In the genomic region with DNA sequence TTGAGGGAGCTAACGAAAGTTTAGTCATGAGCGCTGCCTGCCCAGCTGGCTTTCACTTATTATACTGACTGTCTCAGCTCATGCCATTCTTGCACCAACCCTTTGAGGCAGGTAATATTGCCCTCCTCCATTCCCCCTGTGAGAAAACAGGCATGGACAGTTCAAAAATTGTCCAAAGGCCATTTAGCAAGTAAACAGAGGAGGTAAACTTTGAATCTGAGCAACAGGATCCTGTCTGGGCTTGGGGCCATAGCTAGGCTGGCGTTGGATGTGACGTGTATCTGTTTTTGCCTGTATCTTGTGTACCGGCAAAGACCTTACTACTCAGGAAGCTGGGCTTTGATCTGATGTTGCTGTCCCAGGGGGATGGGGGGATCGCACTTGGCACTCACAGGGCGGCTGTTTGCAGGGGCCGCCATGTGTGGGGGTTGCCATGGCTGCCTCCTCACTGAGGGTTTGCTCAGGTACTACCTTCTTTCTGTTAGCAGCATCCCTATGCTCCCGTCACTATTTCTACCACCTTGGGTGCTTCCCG, we compare ENCODE assay signal across 17 mouse cellular contexts. TPM values are rescaled to one million over a fixed set of nuclear protein-coding genes. Genes with fewer than 3 reads are reported as not detected.
A peak's percentile ranks its signal among the peaks of the same experiment; 100 is the strongest.
DNase-seq lines count a peak whose midpoint lies in the region; ATAC-seq lines count a peak whose summit lies in the region.
"Had no signal": no experiment of that assay in that cellular context is flagged by ENCODE, and none has a peak within 500 bp of the region (broad histone marks: within the 10 kb centered on the region; RNA-seq: fewer than 3 reads in every experiment).

No protein-coding gene starts in this region.

- H3K27ac ChIP-seq in heart, embryonic 11.5 days (ENCODE audit: low read depth, low read length), result no peak overlapping the region
- H3K27ac ChIP-seq: forebrain, embryonic 13.5 days; hindbrain, embryonic 10.5 days; limb, embryonic 10.5 days; liver, embryonic 15.5 days had no signal

- peak; percentile 61 for DNase-seq in heart, adult 8-10 months (ENCODE audit: low spot score)
- peak; percentile 30 for DNase-seq in lung, postnatal 10 days
- no peak for DNase-seq in lung, adult 18-20 months
- DNase-seq in kidney, adult 8-10 months, result peak; percentile 1 to 15
- DNase-seq in kidney, postnatal 4 days, result peak; percentile 14 to 34
- no peak for DNase-seq in cerebellum, adult 11 months
- DNase-seq: cerebellum, postnatal 10 days; embryo, embryonic 11 days; retina, postnatal 1 day; thymus, postnatal 25 days had no signal

- H3K4me2 ChIP-seq in heart, embryonic 11.5 days, result no peak overlapping the region
- H3K4me2 ChIP-seq: forebrain, embryonic 13.5 days; liver, embryonic 15.5 days had no signal

- ATAC-seq in heart, embryonic 11.5 days (replicated peaks; ENCODE audit: insufficient number of reproducible peaks, low FRiP score, low TSS enrichment), result no peak
- ATAC-seq: forebrain, embryonic 13.5 days; midbrain, embryonic 16.5 days had no signal

- peaks cover 16% of the 10 kb centered on the region for H3K4me1 ChIP-seq in heart, embryonic 11.5 days (ENCODE audit: control insufficient read depth, insufficient read depth, low read length)
- H3K4me1 ChIP-seq: limb, embryonic 10.5 days; liver, embryonic 15.5 days had no signal

- H3K9ac ChIP-seq in heart, embryonic 11.5 days (ENCODE audit: low read depth, low read length), result no peak overlapping the region
- H3K9ac ChIP-seq: forebrain, embryonic 13.5 days; liver, embryonic 15.5 days had no signal

- H3K9me3 ChIP-seq in heart, embryonic 11.5 days (replicated peaks; ENCODE audit: control insufficient read depth, low read length), result no peaks in the 10 kb centered on the region
- H3K9me3 ChIP-seq: forebrain, embryonic 13.5 days; hindbrain, embryonic 10.5 days; limb, embryonic 10.5 days; liver, embryonic 15.5 days; megakaryocyte, embryonic 14.5 days had no signal

- H3K36me3 ChIP-seq in heart, embryonic 11.5 days (ENCODE audit: control insufficient read depth, insufficient read depth, low read length), result no peaks in the 10 kb centered on the region
- H3K36me3 ChIP-seq: hindbrain, embryonic 10.5 days; limb, embryonic 10.5 days; liver, embryonic 15.5 days had no signal

- no peaks in the 10 kb centered on the region for H3K27me3 ChIP-seq in heart, embryonic 11.5 days (ENCODE audit: control insufficient read depth, insufficient read depth, low read length)
- H3K27me3 ChIP-seq: forebrain, embryonic 13.5 days; liver, embryonic 15.5 days had no signal

- H3K4me3 ChIP-seq in heart, embryonic 11.5 days (ENCODE audit: low read depth, low read length), result no peak overlapping the region
- H3K4me3 ChIP-seq: forebrain, embryonic 13.5 days; hindbrain, embryonic 10.5 days; limb, embryonic 10.5 days; liver, embryonic 15.5 days; megakaryocyte, embryonic 14.5 days had no signal

- WGBS in heart, embryonic 11.5 days (ENCODE audit: insufficient replicate concordance), result 74% methylated on average over 10 of the region's 10 CpGs

RNA-seq across cellular contexts. Expression of gene Lrrc55, which starts 53.1 kb away (rescaled TPM):
- 1 to 10 TPM in 3 of 4 experiments, under 1 TPM in 1; 0.84 to 2.4 (median 2.0) TPM for total RNA-seq in heart, adult 8-10 months (2022)
- polyA plus RNA-seq in heart, embryonic 11.5 days (2014; fragmentation: Nextera tagmentation; extraction: Ambion mirVana), result 0.07 and 0.24 TPM in 2 replicates

Comparison
In these comparisons a context has a peak if more than half of its experiments do, and no peak if none do; other contexts are left out.
1. DNase-seq: peak in heart, adult 8-10 months (single experiment), lung, postnatal 10 days (single experiment), kidney, adult 8-10 months (2 of 2) and kidney, postnatal 4 days (2 of 2); none in lung, adult 18-20 months (0 of 2) and cerebellum, adult 11 months (single experiment).